Mouse (Mus musculus): ENCODE measurements at regions not wholly inside any gene's neighbourhood (a gene's known extent, or its start where the extent isn't known, plus 50 kb on each side); places are given as distances from the start of the nearest gene placed in this dataset.

DNA sequence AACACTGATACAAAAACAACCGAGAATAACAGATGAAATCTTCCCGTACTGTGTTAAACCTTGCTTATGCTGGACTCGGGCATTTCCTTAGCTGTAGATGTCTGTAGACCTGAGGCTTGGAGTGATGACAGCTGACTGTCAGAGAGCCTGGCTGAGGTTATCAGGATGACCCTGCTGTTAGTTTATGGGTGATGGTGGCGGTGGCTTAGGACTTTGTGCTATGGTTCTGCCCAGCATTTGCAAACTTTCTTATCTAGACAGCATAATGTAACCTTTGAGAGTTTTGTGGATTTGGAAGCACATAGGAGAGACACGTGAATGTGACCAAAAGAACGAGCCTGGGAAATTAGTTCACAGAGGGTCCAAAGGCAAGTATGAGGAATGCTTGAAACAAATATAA is 239.1 kb upstream of the Ccdc122 start:
- TF ChIP-seq MAFK (IDR thresholded peaks at IDR 0.05; ENCODE audit: insufficient read depth, low read depth, low read length) (no peak), ZC3H11A (IDR thresholded peaks at IDR 0.05; ENCODE audit: borderline replicate concordance, low read depth, low read length) (no peak)
